Mouse (Mus musculus) CD4-positive, CD25-positive, alpha-beta regulatory T cell, adult 2 months (primary cell): ENCODE results near the gene Gcnt3.

ENCODE experiments used
- DNase-seq: peaks from one replicate; pipeline ENCODE4 v3.0.0-alpha.2; 2012; ENCODE audit warnings: low read depth, low spot score

The Gcnt3 gene

DNA sequence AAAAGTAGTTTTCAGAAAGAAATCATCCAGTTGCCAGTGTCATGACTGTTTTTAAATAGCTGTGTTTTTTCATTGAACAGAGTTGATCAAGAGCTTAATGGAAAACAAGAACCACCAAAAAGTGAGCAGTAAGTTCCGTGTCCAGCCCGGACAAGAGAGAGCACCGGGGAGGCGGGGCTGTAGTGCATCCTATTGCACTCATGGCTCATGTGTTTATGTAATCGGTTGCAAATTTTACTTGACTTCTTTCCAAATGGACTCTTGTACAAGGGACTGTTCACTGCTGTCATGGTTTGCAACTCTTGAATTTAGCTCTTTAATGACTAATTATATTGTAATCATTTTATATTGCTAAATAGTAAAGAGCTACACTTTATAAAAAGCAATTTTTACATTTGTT is 30.9 kb downstream of the Gcnt3 start:
- no peak for DNase-seq

DNA sequence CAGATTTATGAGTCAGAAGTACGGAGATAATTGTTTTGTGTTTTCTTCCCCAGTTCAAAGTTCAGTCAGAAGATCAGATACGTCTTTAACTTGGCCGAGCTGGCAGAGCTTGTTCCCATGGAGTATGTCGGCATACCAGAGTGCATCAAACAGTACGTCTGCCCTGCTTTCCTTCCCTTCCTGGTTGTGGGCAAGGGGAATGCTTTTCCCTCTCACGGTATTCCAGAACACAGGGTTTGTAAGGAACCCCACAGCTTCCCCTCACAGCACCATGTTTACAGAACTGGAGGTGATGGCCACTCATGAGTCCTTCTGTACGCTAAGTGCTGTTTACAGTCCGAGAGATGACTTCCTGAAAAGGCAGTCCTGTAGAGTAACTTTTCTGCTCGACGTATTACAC is 34.4 kb downstream of the Gcnt3 start:
- no peak for DNase-seq

DNA sequence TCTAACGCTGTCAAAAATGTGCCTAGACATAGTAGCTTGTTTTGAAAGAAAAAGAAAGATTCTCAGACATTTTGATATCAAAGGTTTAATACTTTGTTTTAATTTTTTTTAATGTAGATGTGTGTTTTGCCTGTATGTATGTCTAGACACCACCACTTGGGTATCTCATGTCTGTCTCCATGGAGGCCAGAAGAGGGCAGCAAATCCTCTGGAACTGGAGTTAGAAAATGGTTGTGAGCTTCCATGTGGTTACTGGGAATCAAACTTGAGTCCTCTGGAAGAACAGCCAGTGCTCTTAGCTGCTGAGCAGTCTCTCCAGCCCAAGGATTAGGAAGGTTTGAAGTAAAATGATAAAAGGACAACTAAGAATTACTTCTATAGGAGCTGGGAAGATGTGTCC is 38.6 kb downstream of the Gcnt3 start:
- peak; percentile 22 for DNase-seq

DNA sequence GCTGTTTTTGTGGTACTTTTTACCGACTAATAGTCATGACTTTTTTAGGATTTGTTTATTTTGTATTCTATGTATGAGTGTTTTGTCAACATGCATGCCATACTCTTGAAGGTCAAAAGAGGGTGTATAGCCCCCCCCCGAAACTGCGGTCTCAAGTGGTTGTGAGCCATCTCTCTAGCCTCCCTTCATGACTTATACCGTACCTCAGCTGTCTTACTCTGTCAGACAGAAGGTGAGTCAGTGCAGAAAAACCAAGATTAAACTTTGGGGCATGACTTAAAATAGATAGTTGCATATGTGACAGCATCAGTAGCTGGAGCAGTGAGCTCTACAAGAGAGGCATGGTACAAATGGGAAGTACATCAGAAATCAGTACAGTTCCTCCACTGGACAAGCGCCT is 43.3 kb downstream of the Gcnt3 start:
- no peak for DNase-seq

DNA sequence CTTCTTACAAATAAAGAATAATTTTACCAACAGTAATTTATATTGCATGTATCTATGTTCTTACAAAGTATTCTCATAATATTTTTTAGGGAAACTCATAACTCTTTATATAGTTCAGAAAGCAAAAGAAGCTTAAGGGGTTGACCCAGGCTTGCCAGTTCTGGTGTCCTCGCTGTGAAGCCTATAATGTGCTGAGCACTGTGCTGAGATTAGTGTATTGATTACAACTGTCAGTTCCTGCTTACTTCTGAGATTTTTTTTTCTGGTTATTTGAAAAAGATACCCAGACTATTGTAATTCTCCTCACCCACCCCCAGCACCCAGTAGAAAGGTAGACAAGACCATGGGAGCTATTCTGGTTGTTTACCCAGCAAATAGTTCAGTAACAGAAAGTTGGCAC is 44.4 kb downstream of the Gcnt3 start:
- no peak for DNase-seq

DNA sequence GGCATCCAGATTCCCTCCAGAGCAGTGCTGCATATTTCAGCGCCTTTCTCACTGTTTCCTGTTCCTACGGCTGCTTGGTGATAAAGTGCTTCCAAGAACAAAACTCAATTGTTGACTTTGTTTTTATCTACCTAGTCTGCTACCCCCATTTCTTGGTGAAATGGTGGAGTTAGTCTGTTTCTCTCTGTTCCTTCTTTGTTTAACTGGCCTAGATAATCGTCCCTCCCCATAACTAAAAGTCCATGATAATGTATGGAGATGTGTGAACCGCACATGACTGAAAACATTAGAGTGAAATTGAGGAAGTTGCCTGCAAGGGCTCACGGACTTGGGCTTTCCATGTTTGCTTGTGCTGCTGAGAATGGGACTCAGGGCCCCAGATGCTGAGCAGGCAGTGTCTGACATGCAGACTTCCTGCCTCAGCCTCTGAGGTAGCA is 45.0 kb downstream of the Gcnt3 start:
- no peak for DNase-seq

DNA sequence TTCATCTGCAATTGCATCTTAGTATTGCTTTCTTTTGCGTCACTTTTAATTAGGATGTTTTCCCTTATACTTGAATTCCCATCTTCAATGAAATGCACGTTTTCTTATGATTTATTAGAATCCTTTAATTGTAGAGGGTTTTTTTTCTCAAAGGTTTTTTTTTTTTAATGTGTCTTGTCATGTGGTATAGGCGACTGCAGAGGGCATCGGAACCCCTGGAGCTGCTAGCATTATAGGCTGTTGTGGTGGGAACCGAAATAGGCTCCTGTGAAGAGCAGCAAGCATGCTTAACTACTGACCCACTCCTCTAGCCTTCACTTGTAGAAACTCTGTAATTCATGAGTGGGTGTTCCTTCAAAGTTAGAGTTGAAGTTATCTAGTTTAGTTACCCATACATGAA is 47.5 kb downstream of the Gcnt3 start:
- peak; percentile 50 for DNase-seq

DNA sequence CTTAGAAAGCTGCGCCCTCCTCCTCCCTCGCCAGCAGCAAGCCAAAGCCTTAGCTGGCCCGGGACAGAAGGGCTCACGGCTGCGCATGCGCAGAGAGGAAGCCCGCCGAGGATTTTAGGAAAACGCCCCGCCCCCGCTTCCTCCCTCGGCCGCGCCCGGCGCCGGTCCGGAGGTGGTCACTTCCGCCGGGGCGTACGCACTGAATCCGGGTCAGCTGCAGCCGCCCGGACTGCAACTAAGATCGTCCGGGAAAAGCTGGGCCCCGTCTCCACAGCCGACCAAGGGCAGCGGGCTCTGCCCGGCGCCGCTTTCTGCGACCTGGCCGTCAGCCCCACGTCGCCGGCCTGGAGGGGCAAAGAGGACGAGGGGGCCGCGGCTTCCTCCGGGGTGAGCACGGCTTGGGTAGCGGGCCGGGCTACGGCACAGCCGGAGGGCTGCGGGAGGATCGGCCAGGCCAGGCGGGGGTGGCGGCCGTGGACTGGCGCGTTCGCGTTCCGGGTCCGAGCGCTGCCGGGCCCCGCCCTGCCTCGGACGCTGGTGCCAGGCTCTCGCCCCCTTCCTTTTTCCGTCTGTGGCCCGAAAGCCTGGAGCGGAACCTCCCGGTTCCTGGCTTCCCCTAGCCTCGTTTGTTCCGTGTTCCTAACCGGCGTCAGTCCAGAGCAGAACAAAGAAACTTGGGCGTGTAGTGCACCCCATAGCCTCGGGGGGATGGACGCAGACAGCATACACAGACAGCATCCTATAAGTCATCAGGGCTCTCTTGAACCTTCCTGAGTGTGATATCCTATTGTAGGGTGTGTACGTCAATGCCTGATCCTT is 48.4 kb downstream of the Gcnt3 start, which contains the start of gene Bnip2:
Bnip2 (plus strand) TSS at position 164 of the 819 bp plus-strand sequence.
- DNase-seq = peak; percentile 87

DNA sequence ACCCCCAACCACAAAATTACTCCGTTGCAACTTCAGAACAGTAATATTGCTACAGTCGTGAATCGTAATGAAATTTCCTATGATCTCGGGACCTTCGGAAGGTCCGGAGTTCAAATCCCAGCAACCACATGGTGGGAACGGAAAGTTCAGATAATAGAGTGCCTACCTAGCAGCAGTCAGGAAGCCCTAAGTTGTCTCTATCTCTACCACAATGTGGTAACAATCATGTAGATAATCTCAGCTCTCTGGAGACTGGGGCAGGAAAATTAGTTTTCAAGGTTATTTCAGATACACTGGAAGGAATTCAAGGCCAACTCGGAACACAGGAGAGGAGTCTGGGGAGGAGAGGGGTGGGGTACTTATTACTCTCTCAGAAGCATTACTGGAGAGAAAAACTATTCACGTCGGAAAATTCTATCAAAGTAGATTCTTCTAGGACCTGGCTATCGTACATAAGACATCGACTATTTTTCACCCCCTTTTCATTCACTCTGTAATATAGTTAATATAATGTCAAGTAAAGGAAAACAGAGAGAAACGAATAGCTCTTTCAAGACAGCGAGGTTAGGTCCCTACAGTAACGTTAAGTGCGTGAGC is 49.1 kb downstream of the Gcnt3 start:
- DNase-seq = peak; percentile 12

DNA sequence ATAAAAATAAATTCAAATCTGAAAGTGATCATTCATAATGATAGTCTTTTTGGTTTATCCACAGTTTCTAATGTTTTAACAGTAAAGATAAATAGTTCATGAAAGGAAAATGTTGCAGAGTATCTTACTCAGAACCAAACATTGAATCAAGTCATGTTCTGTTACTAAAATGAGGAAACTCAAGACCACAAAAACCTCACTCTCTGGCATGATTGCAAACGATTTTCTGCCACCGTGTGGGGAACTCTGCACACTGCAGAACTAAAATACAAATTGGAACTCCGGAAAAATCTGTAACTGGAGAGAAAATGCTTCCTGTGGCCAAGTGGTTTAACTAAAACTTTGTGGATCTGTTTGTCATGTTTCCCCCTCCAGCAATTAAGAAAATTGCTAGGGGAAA is 50.3 kb downstream of the Gcnt3 start:
- peak; percentile 80 for DNase-seq

DNA sequence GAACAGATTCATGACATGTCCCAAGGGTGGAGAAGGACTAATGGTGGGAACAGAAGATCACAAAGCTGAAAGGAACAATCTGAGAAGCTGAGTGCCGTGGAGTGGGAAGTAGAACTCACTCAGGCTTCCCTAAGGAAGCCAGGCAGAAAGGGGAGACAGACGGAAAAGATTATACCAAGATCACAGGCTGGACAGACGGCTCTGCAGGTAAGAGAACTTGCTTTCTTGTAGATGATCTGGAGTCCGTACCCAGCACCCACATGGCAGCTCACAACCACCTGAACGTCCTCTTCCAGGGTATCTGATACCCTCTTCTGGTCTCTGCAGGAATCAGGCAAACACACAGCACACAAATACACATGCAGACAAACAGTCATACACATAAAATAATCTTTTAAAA is 51.3 kb downstream of the Gcnt3 start:
- no peak for DNase-seq

DNA sequence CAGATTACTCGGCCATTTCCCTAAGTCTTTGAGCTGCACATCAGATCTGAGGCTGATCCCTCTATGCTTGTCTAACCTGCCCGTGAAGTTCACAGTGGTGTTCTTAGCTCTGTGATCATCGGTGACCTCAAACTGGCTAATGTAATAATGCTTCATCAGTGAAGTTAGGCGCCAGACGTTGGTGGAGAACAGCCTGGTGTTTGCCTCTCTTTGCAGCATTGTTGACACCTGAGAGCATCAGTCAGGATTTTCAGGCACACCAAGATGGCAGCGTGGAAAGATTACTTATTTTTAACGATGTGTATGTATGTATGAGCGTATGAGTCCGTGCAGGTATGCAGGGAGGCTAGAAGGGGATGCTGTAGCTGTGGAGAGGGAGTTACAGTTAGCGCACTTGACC is 51.8 kb downstream of the Gcnt3 start:
- no peak for DNase-seq

DNA sequence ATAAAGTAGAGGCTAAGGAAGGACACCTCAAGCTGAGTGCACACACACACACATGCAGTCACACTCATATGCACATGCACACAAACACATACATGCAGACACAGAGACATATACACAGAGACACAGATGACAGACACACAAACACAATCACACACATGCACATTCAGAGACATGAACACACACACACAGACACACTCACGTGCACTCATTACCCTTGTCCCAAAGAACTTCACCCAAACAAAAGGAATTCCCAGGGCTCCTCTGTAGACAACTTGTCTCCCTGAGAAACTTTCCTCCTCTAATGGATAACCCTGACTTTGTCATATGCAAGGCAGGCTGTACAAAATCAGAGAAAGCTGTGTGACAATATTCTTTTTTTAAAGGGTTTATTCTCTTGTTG is 52.4 kb downstream of the Gcnt3 start:
- DNase-seq = no peak
